Mouse (Mus musculus): Measurements from ENCODE around the gene 1700021F05Rik. TPM values are rescaled to one million over a fixed set of nuclear protein-coding genes. Genes with fewer than 3 reads are reported as not detected.

Gene 1700021F05Rik
- polyA plus RNA-seq, 1 experiment: 72.0 TPM

DNA sequence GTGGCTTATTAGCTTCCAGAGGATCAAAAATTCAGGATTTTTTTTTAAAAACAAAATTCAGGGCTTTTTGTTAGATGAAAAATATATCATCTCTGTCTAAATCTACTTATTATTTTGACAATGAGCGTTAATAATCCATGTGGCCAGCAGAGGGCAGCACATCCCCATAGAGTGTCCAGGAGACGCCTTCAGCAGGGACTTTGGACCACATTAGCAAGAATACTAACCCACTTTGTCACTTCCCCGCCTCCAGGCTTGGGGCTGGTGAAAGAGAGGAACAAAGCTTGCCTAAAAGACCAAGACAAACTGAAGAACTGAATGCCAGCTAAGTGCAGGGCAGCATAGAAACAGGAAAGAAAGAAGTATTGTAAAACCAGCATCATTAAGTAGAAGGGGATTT is 34.2 kb upstream of the 1700021F05Rik start:
- Histone ChIP-seq H3K27ac (ENCODE audit: insufficient read depth, low read length) (no peak overlapping the region), H3K9me3 (replicated peaks; ENCODE audit: control insufficient read depth, insufficient read depth, low read length, poor library complexity, severe bottlenecking) (peaks cover 13% of the 10 kb centered on the region), H3K27me3 (ENCODE audit: control insufficient read depth, insufficient read depth, low read length, poor library complexity, severe bottlenecking) (no peaks in the 10 kb centered on the region; the same call in 1 of the 2 replicates), H3K36me3 (ENCODE audit: control insufficient read depth, insufficient read depth, low read length, poor library complexity, severe bottlenecking) (no peaks in the 10 kb centered on the region), H3K4me3 (ENCODE audit: low read depth, low read length) (no peak overlapping the region), H3K9ac (ENCODE audit: low read depth, poor library complexity, severe bottlenecking) (no peak overlapping the region), H3K4me1 (ENCODE audit: control insufficient read depth, insufficient read depth, low read length) (no peaks in the 10 kb centered on the region)
- TF ChIP-seq POLR2A (IDR thresholded peaks at IDR 0.05; ENCODE audit: insufficient read depth, low read length) (no peak), CTCF (IDR thresholded peaks at IDR 0.05; ENCODE audit: low read depth, low read length) (peak; percentile 84), EP300 (IDR thresholded peaks at IDR 0.05; ENCODE audit: insufficient read depth, low read depth, low read length) (no peak)

DNA sequence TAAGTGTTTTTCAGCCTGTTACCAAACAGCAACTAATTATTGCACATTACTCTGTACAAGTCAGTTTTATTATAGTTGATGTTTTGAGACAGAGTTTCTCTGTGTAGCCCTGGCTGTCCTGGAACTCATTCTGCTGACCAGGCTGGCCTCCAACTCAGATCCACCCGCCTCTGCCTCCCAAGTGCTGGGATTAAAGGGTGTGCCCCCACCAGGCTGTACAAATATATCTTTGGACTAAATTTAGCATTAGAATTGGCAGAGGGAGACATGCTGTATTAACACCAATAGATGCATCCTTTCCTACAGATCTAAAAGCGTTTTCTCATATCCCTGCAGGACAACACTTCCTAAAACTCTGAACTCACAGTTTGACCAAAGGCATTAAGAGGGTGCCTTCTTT is 33.6 kb upstream of the 1700021F05Rik start:
- Histone ChIP-seq H3K4me3 (ENCODE audit: low read depth, low read length) (no peak overlapping the region), H3K9me3 (replicated peaks; ENCODE audit: control insufficient read depth, insufficient read depth, low read length, poor library complexity, severe bottlenecking) (peaks cover 13% of the 10 kb centered on the region)

DNA sequence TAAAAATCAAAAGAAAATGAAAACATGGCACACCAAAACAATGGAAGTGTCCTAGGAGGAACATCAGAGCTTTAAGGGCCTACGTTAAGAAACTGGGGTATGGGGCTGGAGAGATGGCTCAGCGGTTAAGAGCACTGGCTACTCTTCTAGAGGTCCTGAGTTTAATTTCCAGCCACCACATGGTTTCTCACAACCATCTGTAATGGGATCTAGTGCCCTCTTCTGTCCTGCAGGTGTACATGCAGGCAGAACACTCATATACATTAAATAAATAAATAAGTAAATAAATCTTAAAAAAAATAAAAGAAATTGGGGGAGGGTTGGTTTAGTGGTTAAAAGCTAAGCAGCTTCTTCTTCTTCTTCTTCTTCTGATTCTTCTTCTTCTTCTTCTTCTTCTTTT is 20.5 kb upstream of the 1700021F05Rik start:
- TF ChIP-seq EP300 (IDR thresholded peaks at IDR 0.05; ENCODE audit: insufficient read depth, low read depth, low read length) (no peak), POLR2A (IDR thresholded peaks at IDR 0.05; ENCODE audit: insufficient read depth, low read length) (no peak), CTCF (IDR thresholded peaks at IDR 0.05; ENCODE audit: low read depth, low read length) (no peak)
- H3K4me1 ChIP-seq (ENCODE audit: control insufficient read depth, insufficient read depth, low read length): no peaks in the 10 kb centered on the region
- H3K9ac ChIP-seq (ENCODE audit: low read depth, poor library complexity, severe bottlenecking): no peak overlapping the region
- no peaks in the 10 kb centered on the region for H3K36me3 ChIP-seq (ENCODE audit: control insufficient read depth, insufficient read depth, low read length, poor library complexity, severe bottlenecking)
- H3K27ac ChIP-seq (ENCODE audit: insufficient read depth, low read length): no peak overlapping the region
- H3K9me3 ChIP-seq (replicated peaks; ENCODE audit: control insufficient read depth, insufficient read depth, low read length, poor library complexity, severe bottlenecking): no peaks in the 10 kb centered on the region
- H3K4me3 ChIP-seq (ENCODE audit: low read depth, low read length): no peak overlapping the region
- H3K27me3 ChIP-seq (ENCODE audit: control insufficient read depth, insufficient read depth, low read length, poor library complexity, severe bottlenecking): no peaks in the 10 kb centered on the region

More for the DNA sequence above, 33.6 kb upstream of the 1700021F05Rik start:
- Histone ChIP-seq H3K27ac (ENCODE audit: insufficient read depth, low read length) (no peak overlapping the region), H3K27me3 (ENCODE audit: control insufficient read depth, insufficient read depth, low read length, poor library complexity, severe bottlenecking) (no peaks in the 10 kb centered on the region; the same call in 1 of the 2 replicates), H3K36me3 (ENCODE audit: control insufficient read depth, insufficient read depth, low read length, poor library complexity, severe bottlenecking) (no peaks in the 10 kb centered on the region), H3K4me1 (ENCODE audit: control insufficient read depth, insufficient read depth, low read length) (no peaks in the 10 kb centered on the region), H3K9ac (ENCODE audit: low read depth, poor library complexity, severe bottlenecking) (no peak overlapping the region)
- TF ChIP-seq EP300 (IDR thresholded peaks at IDR 0.05; ENCODE audit: insufficient read depth, low read depth, low read length) (no peak), POLR2A (IDR thresholded peaks at IDR 0.05; ENCODE audit: insufficient read depth, low read length) (no peak), CTCF (IDR thresholded peaks at IDR 0.05; ENCODE audit: low read depth, low read length) (no peak)

DNA sequence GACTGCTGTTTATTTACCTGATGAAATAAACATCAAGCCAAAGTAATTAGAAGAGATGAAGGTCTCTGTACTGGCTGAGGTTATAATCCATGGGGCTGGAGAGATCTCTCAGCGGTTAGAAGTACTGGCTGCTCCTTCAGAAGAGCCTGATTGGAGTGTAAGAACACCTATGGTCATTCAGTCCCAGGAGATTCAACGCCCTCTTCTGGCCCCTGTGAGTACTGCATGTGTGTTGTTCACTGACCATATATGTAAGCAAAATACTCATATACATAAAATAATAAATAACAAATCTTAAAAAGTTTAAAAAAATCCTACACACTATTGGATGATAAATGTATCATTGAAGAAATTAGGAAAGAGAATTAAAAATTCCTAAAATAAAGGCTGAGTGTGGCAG is 20.0 kb upstream of the 1700021F05Rik start:
- Histone ChIP-seq H3K36me3 (ENCODE audit: control insufficient read depth, insufficient read depth, low read length, poor library complexity, severe bottlenecking) (no peaks in the 10 kb centered on the region), H3K4me1 (ENCODE audit: control insufficient read depth, insufficient read depth, low read length) (no peaks in the 10 kb centered on the region), H3K4me3 (ENCODE audit: low read depth, low read length) (no peak overlapping the region), H3K9ac (ENCODE audit: low read depth, poor library complexity, severe bottlenecking) (no peak overlapping the region), H3K9me3 (replicated peaks; ENCODE audit: control insufficient read depth, insufficient read depth, low read length, poor library complexity, severe bottlenecking) (no peaks in the 10 kb centered on the region), H3K27me3 (ENCODE audit: control insufficient read depth, insufficient read depth, low read length, poor library complexity, severe bottlenecking) (no peaks in the 10 kb centered on the region), H3K27ac (ENCODE audit: insufficient read depth, low read length) (no peak overlapping the region)
- TF ChIP-seq POLR2A (IDR thresholded peaks at IDR 0.05; ENCODE audit: insufficient read depth, low read length) (no peak), EP300 (IDR thresholded peaks at IDR 0.05; ENCODE audit: insufficient read depth, low read depth, low read length) (no peak), CTCF (IDR thresholded peaks at IDR 0.05; ENCODE audit: low read depth, low read length) (peak; percentile 45)

DNA sequence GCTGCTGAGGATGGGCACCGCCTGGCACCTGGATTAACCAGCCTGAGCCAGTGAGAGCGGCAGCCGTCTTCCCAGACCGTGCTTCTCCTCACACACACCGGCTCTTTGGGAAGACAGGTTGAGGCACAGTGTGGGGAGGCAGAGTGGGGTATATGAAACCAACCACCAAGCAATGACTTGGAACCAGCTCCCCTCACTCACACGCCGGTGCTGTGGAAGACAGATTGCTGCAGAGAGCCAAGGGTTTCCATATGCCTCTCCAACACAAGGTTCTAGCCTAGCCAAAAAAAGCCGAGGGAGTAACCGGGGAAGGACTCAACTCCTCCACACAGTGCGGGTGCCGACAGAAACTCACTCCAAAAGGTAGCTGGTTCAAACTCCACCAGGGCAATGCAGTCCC is 18.5 kb upstream of the 1700021F05Rik start:
- Histone ChIP-seq H3K36me3 (ENCODE audit: control insufficient read depth, insufficient read depth, low read length, poor library complexity, severe bottlenecking) (no peaks in the 10 kb centered on the region), H3K9ac (ENCODE audit: low read depth, poor library complexity, severe bottlenecking) (0 out of 2 replicates have a peak overlapping the region, but pooled peaks have one; percentile 4), H3K27me3 (ENCODE audit: control insufficient read depth, insufficient read depth, low read length, poor library complexity, severe bottlenecking) (no peaks in the 10 kb centered on the region), H3K4me3 (ENCODE audit: low read depth, low read length) (peak overlapping the region; percentile 22), H3K27ac (ENCODE audit: insufficient read depth, low read length) (no peak overlapping the region), H3K4me1 (ENCODE audit: control insufficient read depth, insufficient read depth, low read length) (no peaks in the 10 kb centered on the region), H3K9me3 (replicated peaks; ENCODE audit: control insufficient read depth, insufficient read depth, low read length, poor library complexity, severe bottlenecking) (no peaks in the 10 kb centered on the region)
- TF ChIP-seq EP300 (IDR thresholded peaks at IDR 0.05; ENCODE audit: insufficient read depth, low read depth, low read length): no peak
- TF ChIP-seq POLR2A (IDR thresholded peaks at IDR 0.05; ENCODE audit: insufficient read depth, low read length): no peak
- TF ChIP-seq CTCF (IDR thresholded peaks at IDR 0.05; ENCODE audit: low read depth, low read length): no peak

DNA sequence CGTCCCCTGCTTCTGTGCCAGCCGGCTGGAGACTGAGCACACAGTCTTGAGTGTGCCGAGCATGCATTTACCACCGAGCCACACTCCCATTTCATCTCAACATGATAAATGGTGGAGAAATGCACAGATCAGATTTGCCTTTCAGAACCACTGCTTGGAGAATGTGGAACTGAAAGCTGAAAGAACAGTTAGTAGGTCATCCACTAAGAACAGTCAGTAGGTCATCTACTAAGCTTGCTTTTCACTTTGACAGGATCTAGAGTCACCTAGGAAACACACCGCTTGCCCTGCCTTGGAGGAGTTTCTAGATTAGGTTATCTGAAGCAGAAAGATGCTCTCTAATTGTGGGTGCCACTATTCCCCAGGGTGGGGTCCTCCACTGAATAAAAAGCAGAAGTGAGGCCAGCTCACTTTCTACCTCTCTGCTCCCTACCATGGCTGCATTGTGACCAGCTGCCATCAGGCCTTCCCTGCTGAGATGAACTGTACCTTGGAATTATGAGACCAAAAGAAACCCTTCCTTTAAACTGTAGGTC is 16.9 kb upstream of the 1700021F05Rik start:
- Histone ChIP-seq H3K4me1 (ENCODE audit: control insufficient read depth, insufficient read depth, low read length) (no peaks in the 10 kb centered on the region), H3K27ac (ENCODE audit: insufficient read depth, low read length) (no peak overlapping the region), H3K27me3 (ENCODE audit: control insufficient read depth, insufficient read depth, low read length, poor library complexity, severe bottlenecking) (no peaks in the 10 kb centered on the region), H3K36me3 (ENCODE audit: control insufficient read depth, insufficient read depth, low read length, poor library complexity, severe bottlenecking) (no peaks in the 10 kb centered on the region), H3K9ac (ENCODE audit: low read depth, poor library complexity, severe bottlenecking) (no peak overlapping the region), H3K9me3 (replicated peaks; ENCODE audit: control insufficient read depth, insufficient read depth, low read length, poor library complexity, severe bottlenecking) (no peaks in the 10 kb centered on the region), H3K4me3 (ENCODE audit: low read depth, low read length) (no peak overlapping the region)
- TF ChIP-seq CTCF (IDR thresholded peaks at IDR 0.05; ENCODE audit: low read depth, low read length): no peak
- TF ChIP-seq EP300 (IDR thresholded peaks at IDR 0.05; ENCODE audit: insufficient read depth, low read depth, low read length): no peak
- TF ChIP-seq POLR2A (IDR thresholded peaks at IDR 0.05; ENCODE audit: insufficient read depth, low read length): no peak
